Mouse (Mus musculus) heart, embryonic 14.5 days (tissue): ENCODE data around the gene Plcb1. TPM values are rescaled to one million over a fixed set of nuclear protein-coding genes. Genes with fewer than 3 reads are reported as not detected.

Experiments used
- ATAC-seq: fragments of 200-750 bp; cut with Nextera tagmentation; 2 replicates; pipeline ENCODE4 v1.8.0; 2017; ENCODE audit warnings: low read depth, moderate TSS enrichment; ENCODE audit not compliant: insufficient number of reproducible peaks, insufficient read depth, low FRiP score
- H3K27ac ChIP-seq, 2 experiments: fragments of 200-500 bp in 1 of 2; fragments of 300-500 bp in 1 of 2; sonication (generic) in 1 of 2; replicated peaks in 1 of 2; 2 replicates each; pipeline ENCODE4 v1.5.1; 2012 to 2014; ENCODE audit warnings: low read depth in 2 of 2, low read length in 2 of 2, control low read depth in 1 of 2, mild to moderate bottlenecking in 1 of 2, mixed read lengths in 1 of 2; ENCODE audit not compliant: control insufficient read depth in 1 of 2, insufficient read depth in 1 of 2
- H3K27me3 ChIP-seq: fragments of 300-500 bp; sonication (generic); 2 replicates; pipeline ENCODE4 v1.6.1; 2014; ENCODE audit warnings: mild to moderate bottlenecking, low read length, control low read depth; ENCODE audit not compliant: control insufficient read depth, insufficient read depth
- H3K36me3 ChIP-seq: fragments of 300-500 bp; sonication (generic); 2 replicates; pipeline ENCODE4 v1.6.1; 2014; ENCODE audit warnings: mild to moderate bottlenecking, control low read depth, low read length, mixed read lengths; ENCODE audit not compliant: control insufficient read depth, insufficient read depth
- H3K4me1 ChIP-seq, 2 experiments: fragments of 200-500 bp in 1 of 2; fragments of 300-500 bp in 1 of 2; sonication (generic) in 1 of 2; 2 replicates each; pipeline ENCODE4 v1.6.1; 2012 to 2014; ENCODE audit warnings: low read length in 2 of 2, control low read depth in 1 of 2, mixed read lengths in 1 of 2; ENCODE audit not compliant: control insufficient read depth in 2 of 2, insufficient read depth in 2 of 2
- H3K4me2 ChIP-seq: fragments of 300-500 bp; sonication (generic); 2 replicates; pipeline ENCODE4 v1.6.1; 2014; ENCODE audit warnings: mild to moderate bottlenecking, low read length
- H3K4me3 ChIP-seq, 2 experiments: fragments of 200-500 bp in 1 of 2; fragments of 300-500 bp in 1 of 2; sonication (generic) in 1 of 2; 2 replicates each; pipeline ENCODE4 v1.5.1; 2012 to 2014; ENCODE audit warnings: low read length in 2 of 2, mild to moderate bottlenecking in 2 of 2, control low read depth in 1 of 2, low read depth in 1 of 2, moderate library complexity in 1 of 2; ENCODE audit not compliant: control insufficient read depth in 1 of 2, insufficient read depth in 1 of 2
- H3K9ac ChIP-seq: fragments of 300-500 bp; sonication (generic); 2 replicates; pipeline ENCODE4 v1.6.1; 2014; ENCODE audit warnings: mild to moderate bottlenecking, low read length
- H3K9me3 ChIP-seq: fragments of 300-500 bp; sonication (generic); 2 replicates; pipeline ENCODE4 v1.6.1; 2016; ENCODE audit warnings: low read length, control low read depth; ENCODE audit not compliant: control insufficient read depth
- WGBS: fragments of 180-500 bp; shearing (Covaris S2); extraction: QIAGEN DNeasy Blood & Tissue Kit; methylation state at CpG from one replicate; pipeline ENCODE4 v1.1.7; 2014; 5-methylcytosine and 5-hydroxymethylcytosine counted together
- polyA plus RNA-seq: library from polyadenylated mRNA; unstranded; fragments of >200 nt; fragmentation: Nextera tagmentation; extraction: Ambion mirVana; gene quantifications from 2 replicates; pipeline ENCODE4 v1.2.1, GENCODE M21; 2014

The Plcb1 gene
- polyA plus RNA-seq, 1 experiment from 2014 or later: 5.5 TPM

DNA sequence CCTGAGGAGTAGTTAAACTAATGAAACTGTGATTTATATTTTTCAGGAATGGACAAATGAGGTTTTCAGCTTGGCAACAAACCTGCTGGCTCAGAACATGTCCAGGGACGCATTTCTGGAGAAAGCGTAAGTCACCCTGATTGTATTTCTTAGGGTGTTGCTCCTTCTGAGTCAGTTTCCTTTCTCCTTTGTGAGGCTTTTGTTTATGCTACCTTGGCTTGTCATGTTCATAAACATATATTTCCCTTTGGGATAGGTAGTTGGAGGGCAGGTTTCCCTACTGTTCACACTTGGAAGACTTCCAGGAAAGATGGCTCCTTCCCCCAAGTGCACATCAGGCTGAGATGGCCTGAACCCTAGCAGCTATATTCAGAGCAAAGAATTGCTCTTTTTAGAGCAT is 464.1 kb downstream of the Plcb1 start:
- ATAC-seq: no peak
- H3K9me3 ChIP-seq: no peaks in the 10 kb centered on the region
- no peak overlapping the region for H3K27ac ChIP-seq
- no peak overlapping the region for H3K4me3 ChIP-seq
- 81% methylated on average over 2 of the region's 2 CpGs for whole genome bisulfite sequencing
- no peaks in the 10 kb centered on the region for H3K36me3 ChIP-seq
- no peaks in the 10 kb centered on the region for H3K27me3 ChIP-seq
- peaks cover 0 to 6% of the 10 kb centered on the region in 2 experiments; a peak in 2 of 4 replicates for H3K4me1 ChIP-seq
- H3K9ac ChIP-seq: no peak overlapping the region
- no peak overlapping the region for H3K4me2 ChIP-seq

DNA sequence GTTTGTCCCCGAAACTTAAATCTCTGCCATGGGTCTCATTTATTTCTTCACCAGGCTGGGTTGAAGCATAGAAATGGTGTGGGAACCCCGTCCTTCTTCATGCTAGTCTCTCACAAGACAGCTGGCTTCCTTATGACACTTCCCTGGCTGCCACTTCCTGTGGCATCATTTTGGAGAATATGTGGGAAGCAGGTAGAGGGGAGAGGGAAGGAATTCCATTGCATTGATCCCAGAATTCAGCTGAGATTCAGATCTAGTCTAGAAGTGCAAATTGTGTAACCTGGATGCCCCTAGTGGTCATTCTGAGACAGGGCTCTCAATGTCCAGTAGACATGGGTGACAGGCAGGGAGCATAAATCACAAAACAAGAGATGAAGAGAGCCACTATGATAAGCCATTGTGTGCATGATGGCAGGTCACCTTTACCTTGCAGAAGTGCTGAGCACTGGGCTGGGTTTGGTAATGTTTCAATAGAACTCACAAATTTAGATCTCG is 466.0 kb downstream of the Plcb1 start:
- Histone ChIP-seq H3K27me3 (no peaks in the 10 kb centered on the region), H3K27ac (no peak overlapping the region), H3K36me3 (no peaks in the 10 kb centered on the region), H3K9me3 (no peaks in the 10 kb centered on the region), H3K9ac (no peak overlapping the region), H3K4me1 (peaks cover 0 to 6% of the 10 kb centered on the region in 2 experiments; a peak in 2 of 4 replicates), H3K4me3 (no peak overlapping the region), H3K4me2 (no peak overlapping the region)
- 84% methylated on average over 3 of the region's 3 CpGs for WGBS
- no peak for ATAC-seq

DNA sequence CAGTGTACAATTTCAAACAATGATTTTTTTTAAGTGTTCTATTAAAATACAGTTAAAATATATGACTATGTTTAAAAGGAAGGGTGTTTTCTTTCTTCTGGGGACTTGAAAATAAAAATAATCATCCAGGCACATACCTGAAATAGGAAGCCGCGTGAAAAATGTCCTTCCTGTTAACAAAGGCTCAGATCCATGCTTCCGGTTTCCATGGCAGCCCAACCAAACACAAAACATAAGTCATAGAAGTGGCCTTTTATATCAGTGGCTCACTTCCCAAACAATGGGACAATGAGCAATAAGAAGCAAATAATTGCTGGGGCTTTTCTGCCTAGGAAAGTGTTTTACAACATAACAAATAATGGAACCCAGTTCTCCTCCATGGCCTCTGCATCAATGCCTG is 473.3 kb downstream of the Plcb1 start:
- Histone ChIP-seq H3K36me3 (no peaks in the 10 kb centered on the region), H3K4me2 (no peak overlapping the region), H3K4me1 (peaks cover 0 to 3% of the 10 kb centered on the region in 2 experiments; a peak in 2 of 4 replicates), H3K9ac (no peak overlapping the region), H3K27ac (peak overlapping the region in 1 of 2 experiments; percentile 28; a peak in 1 of 4 replicates), H3K9me3 (no peaks in the 10 kb centered on the region), H3K4me3 (no peak overlapping the region), H3K27me3 (no peaks in the 10 kb centered on the region)
- WGBS: 73% methylated on average over 3 of the region's 3 CpGs
- no peak for ATAC-seq

DNA sequence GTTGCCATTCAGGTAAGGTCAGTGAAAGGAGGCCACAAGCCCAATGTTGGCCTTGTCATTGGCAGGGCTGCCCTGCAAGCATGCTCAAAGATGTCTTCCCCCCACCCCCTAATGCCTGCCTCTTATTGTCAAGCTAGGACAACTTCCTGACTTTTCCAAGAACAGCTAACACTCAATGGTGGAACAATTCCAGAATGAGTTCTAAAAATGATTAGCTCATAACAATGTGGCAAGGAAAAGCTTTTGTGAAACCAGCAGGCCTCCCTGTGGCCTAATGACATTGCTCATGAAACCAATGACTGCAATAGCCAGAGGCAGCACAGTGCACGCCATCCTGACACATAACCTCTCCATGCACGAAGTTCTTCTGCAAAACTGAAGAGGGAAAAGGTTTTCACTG is 478.1 kb downstream of the Plcb1 start:
- WGBS: 80% methylated on average over 2 of the region's 2 CpGs
- no peak overlapping the region for H3K27ac ChIP-seq
- no peak for ATAC-seq
- no peak overlapping the region for H3K4me3 ChIP-seq
- no peak overlapping the region for H3K9ac ChIP-seq
- no peak overlapping the region for H3K4me2 ChIP-seq
- no peaks in the 10 kb centered on the region for H3K4me1 ChIP-seq
- H3K27me3 ChIP-seq: no peaks in the 10 kb centered on the region
- H3K9me3 ChIP-seq: no peaks in the 10 kb centered on the region
- no peaks in the 10 kb centered on the region for H3K36me3 ChIP-seq

DNA sequence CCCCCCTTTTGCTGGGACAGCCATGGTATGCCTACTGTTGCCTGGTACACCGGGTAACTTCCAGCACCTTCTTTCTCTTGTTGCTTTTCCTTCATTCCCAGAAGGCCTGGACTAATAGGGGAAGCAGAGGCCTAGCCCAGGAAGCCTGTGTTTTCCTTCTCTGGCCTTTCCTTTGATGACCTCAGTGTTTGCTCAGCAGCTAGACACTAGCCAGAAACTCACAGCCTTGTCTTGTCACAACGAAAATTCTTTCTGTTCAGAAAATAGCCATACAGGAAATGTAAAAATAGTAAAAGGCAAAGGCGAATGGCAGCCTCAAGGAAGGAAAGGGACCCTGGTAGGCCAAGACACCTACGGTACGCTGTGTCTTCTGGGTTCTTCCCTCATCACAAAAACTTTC is 489.1 kb downstream of the Plcb1 start:
- no peak overlapping the region for H3K9ac ChIP-seq
- H3K4me1 ChIP-seq: peaks cover 4 to 13% of the 10 kb centered on the region in 2 experiments; a peak in 3 of 4 replicates
- no peak overlapping the region for H3K4me3 ChIP-seq
- 0 out of 2 replicates have a peak, but pooled peaks have one; percentile 21 for ATAC-seq
- H3K27ac ChIP-seq: peak overlapping the region; percentile 21 to 31; a peak in 1 of 4 replicates
- WGBS: 43% methylated on average over 5 of the region's 5 CpGs
- no peaks in the 10 kb centered on the region for H3K9me3 ChIP-seq
- H3K27me3 ChIP-seq: no peaks in the 10 kb centered on the region
- no peak overlapping the region for H3K4me2 ChIP-seq
- no peaks in the 10 kb centered on the region for H3K36me3 ChIP-seq

DNA sequence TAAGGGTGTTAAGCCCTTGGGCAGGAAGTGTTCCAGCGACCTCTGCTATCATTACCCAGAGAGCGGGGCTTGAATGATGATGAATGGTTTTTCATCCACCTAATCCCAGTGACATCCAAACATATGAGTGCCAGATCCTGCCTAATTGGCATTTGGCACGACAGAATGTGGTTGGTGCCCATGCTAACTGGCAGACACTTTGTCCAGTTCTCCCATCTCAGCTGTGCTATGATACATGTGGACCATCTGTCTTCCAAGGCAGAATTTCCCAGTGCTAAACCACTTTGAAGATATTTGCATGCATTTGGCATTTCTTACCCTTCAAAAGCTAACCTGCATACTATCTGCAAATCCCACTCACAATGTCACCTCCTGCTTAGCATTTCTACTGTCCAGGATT is 492.6 kb downstream of the Plcb1 start:
- no peak overlapping the region for H3K4me3 ChIP-seq
- H3K27ac ChIP-seq: no peak overlapping the region
- H3K4me2 ChIP-seq: no peak overlapping the region
- H3K27me3 ChIP-seq: no peaks in the 10 kb centered on the region
- no peaks in the 10 kb centered on the region for H3K9me3 ChIP-seq
- no peak for ATAC-seq
- WGBS: 45% methylated on average over 3 of the region's 3 CpGs
- H3K4me1 ChIP-seq: peaks cover 4 to 13% of the 10 kb centered on the region in 2 experiments; a peak in 3 of 4 replicates
- no peak overlapping the region for H3K9ac ChIP-seq
- H3K36me3 ChIP-seq: no peaks in the 10 kb centered on the region

DNA sequence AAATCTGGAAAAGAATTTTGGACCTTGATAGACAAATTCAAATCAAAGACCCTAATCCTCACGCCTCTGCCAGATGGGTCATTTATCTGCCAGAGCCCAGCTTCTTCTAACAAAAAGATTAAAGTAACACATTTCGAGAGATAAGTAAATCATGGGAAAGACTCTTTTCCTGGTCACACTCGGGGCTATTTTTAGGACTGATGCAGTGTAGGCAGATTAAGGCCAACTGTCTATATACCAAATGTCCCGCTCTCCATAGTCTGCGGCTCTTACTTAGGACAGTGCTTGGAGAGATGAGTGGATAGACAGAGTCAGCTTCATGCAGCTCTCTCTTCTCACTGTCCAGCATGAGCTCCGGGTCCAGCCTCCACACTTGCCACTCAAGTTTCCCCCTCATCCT is 493.2 kb downstream of the Plcb1 start:
- H3K4me1 ChIP-seq: peaks cover 4 to 13% of the 10 kb centered on the region in 2 experiments; a peak in 3 of 4 replicates
- no peak for ATAC-seq
- WGBS: 14% methylated on average over 6 of the region's 6 CpGs
- no peak overlapping the region for H3K4me3 ChIP-seq
- H3K4me2 ChIP-seq: peak overlapping the region; percentile 7; the same call in 1 of the 2 replicates
- H3K27me3 ChIP-seq: no peaks in the 10 kb centered on the region
- H3K9me3 ChIP-seq: no peaks in the 10 kb centered on the region
- no peak overlapping the region for H3K27ac ChIP-seq
- H3K9ac ChIP-seq: no peak overlapping the region
- H3K36me3 ChIP-seq: no peaks in the 10 kb centered on the region

DNA sequence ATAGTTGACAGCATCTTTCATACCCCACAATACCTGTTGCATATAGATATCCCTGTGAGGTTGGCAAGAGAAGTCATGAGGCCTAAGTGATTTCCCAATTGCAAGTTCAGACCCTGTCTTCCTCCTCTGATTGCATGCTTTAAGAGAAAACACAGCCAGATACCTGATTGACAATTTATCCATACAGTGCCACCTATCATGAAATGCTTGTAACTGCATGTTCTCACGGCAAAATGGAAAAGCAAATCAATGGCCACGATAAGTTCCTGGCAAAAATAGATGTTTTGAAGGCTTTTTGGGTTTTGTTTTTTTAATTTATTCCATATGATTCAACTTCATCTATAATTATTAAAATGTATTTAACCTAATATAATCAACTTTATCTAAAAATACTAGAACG is 497.9 kb downstream of the Plcb1 start:
- Histone ChIP-seq H3K4me1 (peaks cover 0 to 7% of the 10 kb centered on the region in 2 experiments; a peak in 1 of 4 replicates), H3K9ac (no peak overlapping the region), H3K36me3 (no peaks in the 10 kb centered on the region), H3K4me3 (no peak overlapping the region), H3K27me3 (no peaks in the 10 kb centered on the region), H3K27ac (no peak overlapping the region), H3K4me2 (no peak overlapping the region), H3K9me3 (no peaks in the 10 kb centered on the region)
- WGBS: 66% methylated on average over 3 of the region's 3 CpGs
- no peak for ATAC-seq
